Mouse (Mus musculus): Measurements from ENCODE around the gene Pcbp1.

Pcbp1 gene

GRCm38 (mm10) chr6:86523755-86524434 is 2.2 kb downstream of the Pcbp1 start:
- DNase-seq (ENCODE audit: low spot score in 2 of 2) = peak in 1 of 2 experiments; percentile 20

DNA sequence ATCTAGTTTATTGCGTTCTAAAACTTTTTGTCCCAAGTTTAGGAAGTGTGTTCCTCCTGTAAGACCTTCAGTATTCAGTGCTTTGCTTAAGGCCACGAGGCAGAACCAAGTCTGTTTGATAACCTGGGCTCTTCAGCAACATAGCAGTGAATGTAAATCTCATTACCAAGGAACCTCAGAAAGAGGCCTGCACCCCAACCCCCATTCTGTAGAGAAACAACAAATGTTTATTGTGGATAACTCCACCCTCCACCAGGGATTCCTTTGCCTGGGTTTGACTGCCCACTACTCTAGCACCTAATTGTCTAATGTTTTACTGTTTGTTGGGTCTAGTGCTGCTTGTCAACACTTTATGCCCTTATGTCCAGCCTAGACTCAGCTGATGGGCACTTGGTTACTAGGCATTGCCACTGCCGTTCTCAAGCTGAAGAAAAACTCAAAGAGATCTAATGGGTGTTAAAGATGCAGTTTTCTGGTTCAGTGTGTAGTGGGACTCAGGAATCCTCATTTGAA is 2.8 kb downstream of the Pcbp1 start:
- DNase-seq (ENCODE audit: low spot score in 2 of 2) = no peak

GRCm38 (mm10) chr6:86522001-86522911 is 3.9 kb downstream of the Pcbp1 start:
- no peak for DNase-seq (ENCODE audit: low spot score in 2 of 2)

DNA sequence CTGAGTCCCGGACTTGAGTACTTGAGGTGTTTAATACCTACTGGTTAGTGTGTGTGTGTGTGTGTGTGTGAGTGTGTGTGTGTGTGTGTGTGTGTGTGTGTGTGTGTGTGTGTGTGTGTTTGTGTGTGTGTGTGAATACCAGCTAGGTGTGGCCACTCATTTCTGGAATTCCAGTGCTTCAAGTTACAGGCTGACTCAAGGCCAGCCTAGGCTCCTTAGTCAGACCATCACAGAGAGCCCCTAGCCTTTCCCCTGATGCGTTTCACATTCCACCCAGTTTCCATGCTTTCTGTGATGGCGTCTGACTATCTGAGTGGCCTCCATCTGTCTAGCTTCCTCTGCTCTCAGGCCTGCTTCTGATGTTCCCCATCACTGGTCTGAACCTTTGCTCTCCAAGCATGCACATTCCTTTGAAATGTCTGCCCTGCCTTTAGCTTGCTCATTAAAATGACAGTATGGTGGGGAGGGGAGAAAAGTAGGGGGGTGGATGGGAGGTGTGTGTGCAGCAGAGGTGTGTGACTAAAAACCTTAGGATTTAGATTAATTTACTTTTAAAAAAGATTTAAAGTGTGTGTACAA is 6.3 kb downstream of the Pcbp1 start:
- no peak for DNase-seq (ENCODE audit: low spot score in 2 of 2)

DNA sequence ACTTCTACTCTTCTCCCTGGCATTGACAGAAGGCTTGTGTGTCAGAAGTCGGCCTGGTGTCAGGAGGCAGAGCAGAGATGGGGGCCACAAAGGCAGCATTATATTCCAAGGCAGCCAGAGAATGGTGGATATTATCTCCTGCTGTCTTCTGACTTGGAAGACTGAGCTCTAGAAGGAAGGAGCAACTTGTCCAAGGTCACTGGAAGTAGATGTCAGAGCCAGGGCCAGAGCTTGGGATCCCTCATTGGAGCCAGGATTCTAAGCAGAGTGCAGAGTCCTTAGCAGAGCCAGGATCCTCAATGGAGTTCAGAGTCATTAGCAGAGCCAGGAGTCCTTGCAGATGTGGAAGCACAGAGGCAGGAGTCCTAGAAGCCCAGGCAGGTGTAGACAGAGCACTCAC is 10.1 kb downstream of the Pcbp1 start:
- no peak for DNase-seq (ENCODE audit: low spot score in 2 of 2)

DNA sequence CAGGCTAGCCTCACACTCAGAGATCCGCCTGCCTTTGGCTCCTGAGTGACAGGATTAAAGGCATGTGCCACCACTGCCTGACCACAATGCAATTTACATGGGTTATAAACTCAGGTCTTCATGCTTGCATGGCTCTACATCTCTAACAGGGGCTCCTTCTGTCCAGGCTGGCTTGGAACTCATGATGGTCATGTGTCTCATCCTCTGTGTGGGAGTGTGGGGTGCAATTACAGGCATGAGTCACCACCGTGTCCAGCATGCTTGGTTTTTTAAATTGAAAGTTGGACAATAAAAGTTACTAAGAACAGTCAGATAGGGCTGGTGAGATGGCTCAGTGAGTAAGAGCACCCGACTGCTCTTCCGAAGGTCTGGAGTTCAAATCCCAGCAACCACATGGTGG is 12.8 kb downstream of the Pcbp1 start:
- DNase-seq (ENCODE audit: low spot score in 2 of 2) = no peak

GRCm38 (mm10) chr6:86510979-86511378 is 15.1 kb downstream of the Pcbp1 start:
- no peak for DNase-seq (ENCODE audit: low spot score in 2 of 2)

- no peak for DNase-seq (ENCODE audit: low spot score in 2 of 2)
These were observed 16.3 kb downstream of the Pcbp1 start for GRCm38 (mm10) chr6:86509866-86510200.

DNA sequence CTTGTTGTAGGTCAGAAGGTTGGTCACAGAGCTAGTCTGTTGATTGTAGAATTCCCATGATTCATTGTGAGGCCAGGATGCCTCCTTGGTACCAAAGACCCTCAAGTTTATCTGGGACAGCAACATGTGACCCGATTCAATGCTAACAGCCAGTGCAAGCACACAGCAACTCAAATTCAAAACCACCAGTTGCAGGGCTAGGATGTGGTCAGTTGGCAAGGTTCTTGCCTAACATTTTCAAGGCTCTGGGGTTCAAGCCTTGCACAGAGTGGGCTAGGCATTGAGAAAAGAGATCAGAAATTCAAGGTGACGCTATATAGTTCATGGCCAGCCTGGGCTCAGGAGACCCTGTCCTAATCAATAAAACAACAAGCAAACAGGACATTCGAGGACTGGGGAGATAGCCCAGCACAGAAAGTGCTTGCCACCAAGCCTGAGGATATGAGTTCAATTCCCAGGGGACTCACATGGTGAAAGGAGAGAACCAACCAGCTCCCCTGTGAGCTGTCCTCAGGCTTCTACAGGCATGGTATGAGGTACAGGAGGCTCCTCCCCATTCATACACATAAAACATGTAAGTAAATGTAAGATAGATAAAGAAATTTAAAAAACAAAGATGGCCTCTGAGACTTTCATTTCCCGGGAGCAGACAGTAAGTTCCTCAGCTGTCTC is 16.8 kb downstream of the Pcbp1 start:
- no peak for DNase-seq (ENCODE audit: low spot score in 2 of 2)

DNA sequence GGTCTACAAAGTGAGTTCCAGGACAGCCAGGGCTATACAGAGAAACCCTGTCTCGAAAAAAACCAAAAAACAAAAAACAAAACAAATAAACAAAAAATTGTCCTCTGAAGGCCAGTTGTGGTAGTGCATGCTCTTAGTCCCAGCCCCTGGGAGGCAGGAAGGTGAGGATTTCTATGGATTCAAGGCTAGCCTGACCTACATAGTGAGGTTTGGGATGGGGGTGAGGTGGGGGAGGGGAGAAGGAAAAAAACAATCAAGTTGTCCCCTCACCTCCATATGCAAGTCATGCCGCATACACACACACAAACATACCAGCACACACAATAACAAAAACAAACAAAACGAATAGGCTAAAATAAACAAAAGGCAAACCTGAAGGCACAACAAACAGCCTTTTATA is 17.4 kb downstream of the Pcbp1 start:
- DNase-seq (ENCODE audit: low spot score in 2 of 2) = no peak

DNA sequence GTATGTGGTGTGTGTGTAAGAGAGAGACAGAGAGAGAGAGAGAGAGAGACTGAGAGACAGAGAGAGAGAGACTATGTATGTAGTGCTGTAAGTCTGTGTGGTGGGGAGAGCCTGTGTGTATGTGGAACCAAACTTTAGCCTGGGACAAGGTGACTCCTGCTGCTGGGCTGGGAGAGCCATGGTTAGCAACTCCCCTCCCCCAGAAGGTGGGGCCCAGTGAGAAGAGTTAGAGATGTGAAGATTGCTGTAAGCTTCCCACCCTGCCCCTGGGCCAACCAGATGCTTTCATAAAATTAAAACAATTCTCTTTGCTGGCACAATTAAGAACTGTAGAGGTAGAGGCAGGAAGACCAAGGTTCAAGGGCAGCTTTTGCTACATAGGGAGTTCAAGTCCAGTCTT is 19.0 kb downstream of the Pcbp1 start:
- no peak for DNase-seq (ENCODE audit: low spot score in 2 of 2)

- DNase-seq (ENCODE audit: low spot score in 2 of 2) = no peak
These were observed 19.8 kb downstream of the Pcbp1 start for GRCm38 (mm10) chr6:86506309-86506708.

DNA sequence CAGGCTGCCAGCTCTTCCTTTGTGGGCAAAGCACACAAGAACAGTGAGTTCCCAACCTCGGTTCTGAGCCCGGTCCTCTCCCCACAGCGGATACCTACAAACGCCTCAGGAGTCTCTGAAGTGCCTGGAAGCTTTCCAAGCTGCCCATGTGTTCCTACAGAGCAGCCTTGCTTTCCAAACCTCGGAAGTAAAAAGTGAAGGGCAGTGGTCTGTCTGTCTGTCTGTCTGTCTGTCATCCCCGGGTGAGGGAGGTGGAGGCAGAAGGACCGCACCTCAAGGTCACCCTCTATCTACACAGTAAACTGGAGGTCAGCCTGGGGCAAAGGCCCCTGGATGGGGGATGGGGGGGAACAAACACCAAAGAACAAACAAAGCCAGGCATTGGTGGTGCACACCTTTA is 20.4 kb downstream of the Pcbp1 start:
- no peak for DNase-seq (ENCODE audit: low spot score in 2 of 2)

- DNase-seq (ENCODE audit: low spot score in 2 of 2) = no peak
These were observed 22.6 kb downstream of the Pcbp1 start for GRCm38 (mm10) chr6:86503513-86503912.

DNA sequence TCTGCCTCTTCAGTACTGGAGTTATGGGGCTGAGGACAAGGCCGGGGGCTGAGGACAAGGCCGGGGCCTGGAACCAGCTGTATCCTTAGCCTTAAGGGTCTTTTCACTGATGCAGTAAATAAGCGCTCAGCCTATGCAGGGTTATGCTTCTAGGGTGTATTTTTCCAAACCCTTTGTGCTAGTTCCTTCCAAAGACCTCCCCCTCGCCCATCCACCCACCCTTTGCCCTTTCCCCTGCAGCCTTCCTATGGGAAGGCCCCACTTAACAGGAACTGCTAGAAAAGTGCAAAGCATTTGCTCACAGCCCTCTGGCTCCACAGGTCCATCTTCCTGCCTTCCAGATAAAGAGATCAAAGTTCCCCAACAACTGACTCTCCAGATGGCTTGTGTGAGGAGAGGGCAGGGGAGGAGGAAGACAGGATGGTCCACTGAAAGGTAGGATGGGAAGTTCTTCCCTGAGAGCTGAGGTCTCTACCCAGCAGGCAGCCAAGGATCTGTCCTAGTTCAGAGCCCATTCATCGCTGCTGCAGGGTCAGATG is 26.5 kb downstream of the Pcbp1 start:
- no peak for DNase-seq (ENCODE audit: low spot score in 2 of 2)

GRCm38 (mm10) chr6:86497942-86498732 is 28.0 kb downstream of the Pcbp1 start:
- no peak for DNase-seq (ENCODE audit: low spot score in 2 of 2)

GRCm38 (mm10) chr6:86497071-86497815 is 28.9 kb downstream of the Pcbp1 start:
- DNase-seq (ENCODE audit: low spot score in 2 of 2) = no peak

DNA sequence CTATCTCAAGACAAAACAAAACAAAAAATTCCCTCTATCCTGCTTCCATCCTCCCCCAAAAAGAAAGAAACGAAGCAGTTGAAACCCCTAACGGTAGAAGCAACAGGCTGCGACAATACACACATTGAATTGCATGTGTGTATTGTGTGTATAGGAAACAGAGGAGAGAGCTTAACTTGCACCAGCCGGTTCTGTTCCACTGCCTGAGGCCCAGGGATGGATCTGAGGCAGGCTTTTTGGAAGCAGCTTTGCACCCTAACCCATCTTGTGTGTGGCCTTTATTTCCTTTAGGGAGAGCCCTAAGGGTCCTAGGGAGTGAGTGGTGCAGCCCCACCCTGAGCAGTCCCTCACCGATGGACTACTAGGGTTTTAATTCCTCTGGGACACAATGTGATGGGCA is 29.5 kb downstream of the Pcbp1 start:
- no peak for DNase-seq (ENCODE audit: low spot score in 2 of 2)

DNA sequence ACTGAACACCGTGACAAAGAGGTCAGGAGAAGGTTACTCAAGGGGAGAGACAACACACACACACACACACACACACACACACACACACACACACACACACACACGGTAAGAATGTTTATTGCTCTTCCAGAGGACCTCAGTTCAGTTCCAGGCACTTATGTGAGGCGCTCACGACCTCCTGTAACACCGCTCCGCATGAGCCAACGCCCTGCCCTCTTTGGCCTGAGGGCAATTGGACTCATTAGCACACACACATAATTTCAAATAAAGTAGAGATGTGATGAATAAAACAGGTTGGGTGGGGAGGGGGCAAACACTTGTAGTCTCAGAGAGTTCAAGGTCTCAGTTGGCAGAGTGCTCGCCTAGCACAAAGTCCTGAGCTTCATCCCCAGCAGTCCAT is 30.0 kb downstream of the Pcbp1 start:
- DNase-seq (ENCODE audit: low spot score in 2 of 2) = no peak

DNA sequence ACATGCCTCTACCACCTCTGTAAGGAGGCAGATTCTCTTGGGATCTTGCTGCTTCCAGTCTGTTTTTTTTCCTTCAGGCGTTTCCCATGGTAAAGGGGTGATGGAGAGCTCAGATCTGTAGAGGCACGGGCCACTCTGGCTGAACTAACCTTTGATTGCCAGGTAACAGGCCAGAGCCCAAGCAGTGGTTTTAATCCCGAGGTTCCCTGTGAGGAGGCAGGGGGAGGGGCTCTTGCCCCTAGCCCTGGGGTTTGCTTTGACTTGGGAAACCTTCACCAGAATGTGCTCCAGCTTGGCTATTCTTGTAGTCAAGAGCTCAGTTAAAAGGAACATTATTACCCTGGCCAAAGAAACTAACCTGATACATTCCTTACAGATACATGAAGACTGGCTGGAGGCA is 30.5 kb downstream of the Pcbp1 start:
- DNase-seq (ENCODE audit: low spot score in 2 of 2) = no peak
